In the genomic region with DNA sequence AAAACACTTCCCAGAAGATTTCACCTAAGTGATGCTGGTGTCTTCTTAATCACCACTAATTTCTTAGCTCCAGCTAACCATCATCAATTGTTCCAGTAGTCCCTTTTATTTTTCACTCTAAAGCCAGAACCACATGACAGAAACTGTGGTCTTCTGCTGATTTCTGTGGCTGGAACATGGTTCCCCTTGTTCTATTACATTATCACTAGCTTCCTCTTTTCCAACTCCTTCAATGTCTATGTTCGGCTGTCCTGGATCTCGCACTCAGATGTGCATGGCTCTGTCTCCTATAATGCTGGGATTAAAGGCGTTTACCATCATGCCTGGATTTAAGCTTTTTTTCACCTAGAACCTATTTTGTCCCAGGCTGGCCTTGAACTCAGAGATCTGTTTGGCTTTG, we compare ENCODE assay signal across 26 mouse cellular contexts.
"Had no signal": no experiment of that assay in that cellular context is flagged by ENCODE, and none has a peak within 500 bp of the region (broad histone marks: within the 10 kb centered on the region; RNA-seq: fewer than 3 reads in every experiment).

No protein-coding gene starts in this region.

- H3K36me3 ChIP-seq: heart, embryonic 15.5 days; intestine, embryonic 15.5 days had no signal

- H3K9ac ChIP-seq: heart, embryonic 13.5 days; heart, embryonic 15.5 days; hindbrain, embryonic 12.5 days; hindbrain, embryonic 14.5 days; intestine, embryonic 15.5 days; limb, embryonic 13.5 days; limb, embryonic 15.5 days; liver, embryonic 12.5 days; liver, embryonic 14.5 days had no signal

- H3K4me1 ChIP-seq: heart, embryonic 13.5 days; heart, embryonic 15.5 days; hindbrain, embryonic 10.5 days; hindbrain, embryonic 12.5 days; intestine, embryonic 15.5 days; limb, embryonic 13.5 days; limb, embryonic 15.5 days; liver, embryonic 12.5 days had no signal

- H3K9me3 ChIP-seq: heart, embryonic 13.5 days; heart, embryonic 15.5 days; hindbrain, embryonic 10.5 days; hindbrain, embryonic 12.5 days; intestine, embryonic 15.5 days; limb, embryonic 13.5 days; limb, embryonic 15.5 days; liver, embryonic 12.5 days had no signal

- DNase-seq: gastrocnemius, adult 2 months; gastrocnemius, postnatal 10 days; gastrocnemius, postnatal 36 days; heart, adult 2 months; heart, postnatal 4 days; kidney, adult 18-20 months; kidney, adult 8-10 months; kidney, postnatal 10 days; kidney, postnatal 25 days; kidney, postnatal 4 days; left cerebral cortex, postnatal 4 days had no signal

- H3K27ac ChIP-seq: gastrocnemius, adult 2 months; heart, adult 2 months; heart, embryonic 13.5 days; heart, embryonic 15.5 days; hindbrain, embryonic 10.5 days; hindbrain, embryonic 12.5 days; hindbrain, embryonic 14.5 days; intestine, embryonic 15.5 days; layer of hippocampus, adult 2 months; left cerebral cortex, adult 2 months; limb, embryonic 13.5 days; limb, embryonic 15.5 days; liver, embryonic 12.5 days; liver, embryonic 14.5 days had no signal

- ATAC-seq: hindbrain, embryonic 16.5 days; inflammation-experienced regulatory T-cells, adult 6 months; intestine, embryonic 15.5 days; intestine, postnatal 0 days; liver, embryonic 12.5 days had no signal

- H3K27me3 ChIP-seq: heart, embryonic 13.5 days; heart, embryonic 15.5 days; hindbrain, embryonic 12.5 days; intestine, embryonic 15.5 days; limb, embryonic 13.5 days; limb, embryonic 15.5 days; liver, embryonic 12.5 days had no signal

- H3K4me3 ChIP-seq: gastrocnemius, adult 2 months; heart, adult 2 months; heart, embryonic 13.5 days; heart, embryonic 15.5 days; hindbrain, embryonic 10.5 days; hindbrain, embryonic 12.5 days; intestine, embryonic 15.5 days; layer of hippocampus, adult 2 months; left cerebral cortex, adult 2 months; limb, embryonic 13.5 days; limb, embryonic 15.5 days; liver, embryonic 12.5 days had no signal
